Mouse (Mus musculus) hindbrain, embryonic 14.5 days (tissue): ENCODE measurements at regions not wholly inside any gene's neighbourhood (a gene's known extent, or its start where the extent isn't known, plus 50 kb on each side); places are given as distances from the start of the nearest gene placed in this dataset.

Source experiments
- ATAC-seq: fragments of 200-750 bp; cut with Nextera tagmentation; 2 replicates; pipeline ENCODE4 v1.8.0; 2017; ENCODE audit warnings: moderate number of reproducible peaks, mild to moderate bottlenecking, moderate TSS enrichment, moderate library complexity; ENCODE audit not compliant: low FRiP score
- DNase-seq: peaks from one replicate; pipeline ENCODE4 v3.0.0-alpha.2; 2015; ENCODE audit warnings: low spot score
- H3K27ac ChIP-seq: fragments of 300-500 bp; sonication (generic); 2 replicates; pipeline ENCODE4 v1.5.1; 2014; ENCODE audit warnings: mild to moderate bottlenecking, moderate library complexity
- H3K27me3 ChIP-seq: fragments of 300-500 bp; sonication (generic); 2 replicates; pipeline ENCODE4 v1.6.1; 2014; ENCODE audit warnings: mild to moderate bottlenecking, low read length, mixed read lengths; ENCODE audit not compliant: control insufficient read depth, insufficient read depth
- H3K36me3 ChIP-seq: fragments of 300-500 bp; sonication (generic); replicated peaks from 2 replicates; pipeline ENCODE4 v1.6.1; 2014; ENCODE audit not compliant: control insufficient read depth, insufficient read depth
- H3K4me1 ChIP-seq: fragments of 300-500 bp; sonication (generic); replicated peaks from 2 replicates; pipeline ENCODE4 v1.6.1; 2014; ENCODE audit warnings: antibody characterized with exemption, low read length, mixed read lengths; ENCODE audit not compliant: control insufficient read depth, insufficient read depth
- H3K4me2 ChIP-seq: fragments of 300-500 bp; sonication (generic); replicated peaks from 2 replicates; pipeline ENCODE4 v1.6.1; 2014; ENCODE audit warnings: mild to moderate bottlenecking, moderate library complexity
- H3K4me3 ChIP-seq: fragments of 300-500 bp; sonication (generic); replicated peaks from 2 replicates; pipeline ENCODE4 v1.5.1; 2014; ENCODE audit warnings: mild to moderate bottlenecking, low read length
- H3K9ac ChIP-seq: fragments of 300-500 bp; sonication (generic); 2 replicates; pipeline ENCODE4 v1.6.1; 2014
- H3K9me3 ChIP-seq: fragments of 300-500 bp; sonication (generic); 2 replicates; pipeline ENCODE4 v1.6.1; 2016; ENCODE audit warnings: low read length; ENCODE audit not compliant: control insufficient read depth
- whole genome bisulfite sequencing: fragments of 180-500 bp; shearing (Covaris S2); extraction: QIAGEN DNeasy Blood & Tissue Kit; methylation state at CpG from one replicate; pipeline ENCODE4 v1.1.7; 2014; 5-methylcytosine and 5-hydroxymethylcytosine counted together

DNA sequence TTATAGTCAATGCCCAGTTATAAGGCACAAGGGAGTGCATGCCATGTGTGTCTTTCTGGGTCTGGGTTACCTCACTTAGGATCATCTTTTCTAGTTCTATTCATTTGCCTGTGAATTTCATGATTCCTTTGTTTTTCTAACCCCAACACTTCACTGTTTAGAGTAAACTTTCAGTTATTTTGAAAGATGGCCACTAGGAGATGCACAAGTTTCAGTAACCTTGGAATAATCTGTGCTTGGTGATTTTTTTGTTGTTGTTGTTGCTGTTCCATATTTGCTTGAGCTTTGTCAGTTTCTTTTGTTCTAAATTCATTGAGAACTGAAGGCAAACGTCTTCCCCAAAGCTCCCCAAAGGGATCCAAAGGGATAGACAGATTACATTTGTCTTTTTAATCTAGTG, 91.3 kb downstream of the Qpct start:
- no peak for ATAC-seq

More for the DNA sequence above, 91.3 kb downstream of the Qpct start:
- 39% methylated on average over 1 of the region's 1 CpGs for WGBS
- H3K27ac ChIP-seq = no peak overlapping the region
- H3K9me3 ChIP-seq = no peaks in the 10 kb centered on the region
- H3K4me3 ChIP-seq = no peak overlapping the region
- H3K9ac ChIP-seq = no peak overlapping the region
- no peak for DNase-seq
- no peaks in the 10 kb centered on the region for H3K36me3 ChIP-seq
- H3K27me3 ChIP-seq = no peaks in the 10 kb centered on the region
- H3K4me2 ChIP-seq = no peak overlapping the region
- H3K4me1 ChIP-seq = no peaks in the 10 kb centered on the region
